Mouse (Mus musculus): ENCODE data around the gene Mmp12. TPM values are rescaled to one million over a fixed set of nuclear protein-coding genes. Genes with fewer than 3 reads are reported as not detected.
"Not testable (repeated sequence)": the region's sequence is repeated elsewhere in the genome, so short reads cannot be mapped to it uniquely, and the experiment has no call there.

The Mmp12 gene
- not detected in 2 replicates for polyA plus RNA-seq (2014; fragmentation: Nextera tagmentation; extraction: Ambion mirVana)

DNA sequence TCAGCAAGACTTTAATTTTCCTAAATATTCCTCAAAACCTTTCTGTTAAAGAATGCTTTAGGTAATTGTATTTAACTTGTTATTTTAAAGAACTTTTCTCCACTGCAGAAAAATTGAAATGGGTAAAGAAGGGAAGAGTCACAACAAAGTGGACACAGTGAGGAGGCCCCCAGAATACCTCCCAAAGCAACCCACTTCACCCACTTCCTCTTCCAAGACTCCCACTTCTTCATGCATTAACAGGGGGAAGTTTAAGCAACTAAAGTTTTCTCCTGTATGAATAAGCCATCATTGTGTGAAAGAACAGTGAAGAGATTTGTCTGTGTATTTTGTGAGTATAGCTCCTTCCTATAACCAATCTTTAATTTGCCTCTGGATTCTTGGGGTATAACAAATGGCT, at the start of gene Mmp12:
Mmp12 (plus strand) TSS at position 275 of the 400 bp plus-strand sequence.
- no peak within 1 kb of the TSS for H3K4me3 ChIP-seq (ENCODE audit: low read depth, low read length)
- no peak for ATAC-seq (ENCODE audit: insufficient number of reproducible peaks, insufficient read depth, low FRiP score, low read depth)
- no peak within 1 kb of the TSS for H3K27ac ChIP-seq (ENCODE audit: low read length)
- no peaks in the 10 kb centered on the region for H3K27me3 ChIP-seq (ENCODE audit: control insufficient read depth, insufficient read depth, low read length)
- no peak within 1 kb of the TSS for H3K9ac ChIP-seq (replicated peaks; ENCODE audit: low read depth, low read length)
- H3K36me3 ChIP-seq (ENCODE audit: control insufficient read depth, insufficient read depth, low read length), result no peaks in the 10 kb centered on the region
- no peak within 1 kb of the TSS for H3K4me2 ChIP-seq (replicated peaks; ENCODE audit: low read depth, low read length)
- H3K4me1 ChIP-seq (ENCODE audit: control insufficient read depth, insufficient read depth, low read length), result no peaks in the 10 kb centered on the region
- no peaks in the 10 kb centered on the region for H3K9me3 ChIP-seq (ENCODE audit: control insufficient read depth, low read depth, low read length)

GRCm38 (mm10) chr9:7331847-7332246, 12.3 kb upstream of the Mmp12 start:
- Histone ChIP-seq H3K4me1 (ENCODE audit: control insufficient read depth, insufficient read depth, low read length) (no peaks in the 10 kb centered on the region), H3K4me3 (ENCODE audit: low read depth, low read length) (no peak overlapping the region), H3K9ac (replicated peaks; ENCODE audit: low read depth, low read length) (no peak overlapping the region), H3K4me2 (replicated peaks; ENCODE audit: low read depth, low read length) (no peak overlapping the region), H3K36me3 (ENCODE audit: control insufficient read depth, insufficient read depth, low read length) (no peaks in the 10 kb centered on the region), H3K27ac (ENCODE audit: low read length) (no peak overlapping the region), H3K9me3 (ENCODE audit: control insufficient read depth, low read depth, low read length) (no peaks in the 10 kb centered on the region), H3K27me3 (ENCODE audit: control insufficient read depth, insufficient read depth, low read length) (no peaks in the 10 kb centered on the region)
- ATAC-seq (ENCODE audit: insufficient number of reproducible peaks, insufficient read depth, low FRiP score, low read depth), result no peak

DNA sequence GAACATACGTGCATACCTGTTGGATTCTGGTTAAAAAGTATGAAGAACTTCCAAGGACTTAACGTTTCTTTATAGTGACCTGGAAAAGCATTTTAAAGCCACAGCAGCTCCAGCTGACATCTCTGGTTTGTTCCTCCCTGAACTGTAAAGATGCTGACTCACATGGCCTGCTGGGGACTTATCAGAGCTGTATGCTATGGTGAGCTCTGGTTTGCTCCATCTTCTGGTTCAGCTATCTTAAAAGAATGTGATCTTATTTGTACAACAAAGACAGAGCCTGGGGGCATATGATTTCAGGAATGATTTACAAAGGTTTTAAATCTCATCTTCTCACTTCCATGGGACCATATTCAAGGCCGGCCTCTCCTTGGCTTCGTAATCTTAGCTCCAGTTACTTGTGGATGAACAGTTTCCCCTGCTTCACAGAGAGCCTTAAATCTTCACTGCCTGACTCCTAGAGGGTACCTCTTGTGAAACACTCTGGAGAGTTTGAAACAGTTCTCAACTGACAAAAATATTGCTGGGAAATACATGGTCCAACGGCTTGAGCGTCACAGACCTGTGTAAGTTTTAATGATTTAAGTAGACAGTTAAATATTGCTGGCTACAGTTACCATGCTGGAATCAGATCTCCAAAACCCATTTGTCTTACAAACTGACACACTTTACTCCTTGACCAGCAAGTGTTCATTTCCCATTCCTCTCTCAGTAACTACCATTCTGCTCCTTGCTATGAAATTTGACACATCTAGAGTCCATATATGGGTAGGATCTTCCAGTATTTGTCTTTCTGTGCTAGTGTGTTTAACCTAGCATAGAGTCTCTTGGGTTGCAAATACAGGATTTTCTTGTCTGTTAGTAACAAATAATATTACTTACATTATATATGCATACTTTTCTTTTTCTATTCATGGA, 8.2 kb upstream of the Mmp12 start:
- Histone ChIP-seq H3K4me1 (ENCODE audit: control insufficient read depth, insufficient read depth, low read length) (no peaks in the 10 kb centered on the region), H3K4me2 (replicated peaks; ENCODE audit: low read depth, low read length) (no peak overlapping the region), H3K9ac (replicated peaks; ENCODE audit: low read depth, low read length) (no peak overlapping the region), H3K9me3 (ENCODE audit: control insufficient read depth, low read depth, low read length) (no peaks in the 10 kb centered on the region), H3K4me3 (ENCODE audit: low read depth, low read length) (no peak overlapping the region), H3K27ac (ENCODE audit: low read length) (no peak overlapping the region), H3K36me3 (ENCODE audit: control insufficient read depth, insufficient read depth, low read length) (no peaks in the 10 kb centered on the region), H3K27me3 (ENCODE audit: control insufficient read depth, insufficient read depth, low read length) (no peaks in the 10 kb centered on the region)
- no peak for ATAC-seq (ENCODE audit: insufficient number of reproducible peaks, insufficient read depth, low FRiP score, low read depth)
- WGBS, result 76% methylated on average over 5 of the region's 6 CpGs

DNA sequence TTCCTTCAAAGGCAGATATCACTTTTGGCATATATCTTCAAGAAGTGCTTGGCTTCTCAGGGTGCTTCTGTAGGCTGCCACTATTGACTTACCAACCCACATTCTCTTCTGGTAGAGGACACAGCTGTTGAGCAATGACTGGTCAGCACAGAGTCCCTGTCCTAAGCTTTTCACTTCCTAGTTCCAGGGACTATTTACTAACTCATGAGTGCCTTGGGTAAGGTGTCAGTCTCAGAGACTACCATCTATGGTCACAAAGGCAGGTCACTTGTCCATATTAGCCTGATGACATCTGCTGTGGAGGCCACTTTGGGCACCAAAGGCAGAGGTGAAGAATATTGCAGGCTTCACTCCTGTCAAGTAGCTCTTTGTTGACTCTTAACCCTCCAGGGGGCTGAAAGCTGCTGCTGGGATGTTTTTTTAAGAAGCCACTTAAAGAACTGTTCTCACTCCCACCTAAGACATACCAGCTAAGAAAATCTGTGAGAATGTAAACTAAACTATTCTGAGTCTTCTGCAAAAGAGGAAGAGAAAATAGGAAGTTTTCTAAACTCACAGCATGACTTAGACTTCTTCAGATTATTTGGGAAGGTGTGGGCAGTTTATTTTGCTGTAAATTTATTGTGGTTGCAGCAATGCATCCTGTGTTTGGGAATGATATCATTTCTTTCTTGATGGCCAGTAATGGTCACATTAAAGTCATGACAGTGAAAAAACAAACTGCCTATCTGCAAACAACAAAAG, 7.3 kb upstream of the Mmp12 start:
- Histone ChIP-seq H3K4me2 (replicated peaks; ENCODE audit: low read depth, low read length) (no peak overlapping the region), H3K4me1 (ENCODE audit: control insufficient read depth, insufficient read depth, low read length) (no peaks in the 10 kb centered on the region), H3K27ac (ENCODE audit: low read length) (no peak overlapping the region), H3K27me3 (ENCODE audit: control insufficient read depth, insufficient read depth, low read length) (no peaks in the 10 kb centered on the region), H3K36me3 (ENCODE audit: control insufficient read depth, insufficient read depth, low read length) (no peaks in the 10 kb centered on the region), H3K9me3 (ENCODE audit: control insufficient read depth, low read depth, low read length) (no peaks in the 10 kb centered on the region), H3K4me3 (ENCODE audit: low read depth, low read length) (no peak overlapping the region), H3K9ac (replicated peaks; ENCODE audit: low read depth, low read length) (no peak overlapping the region)
- no peak for ATAC-seq (ENCODE audit: insufficient number of reproducible peaks, insufficient read depth, low FRiP score, low read depth)

GRCm38 (mm10) chr9:7345513-7345912, 1.3 kb downstream of the Mmp12 start:
- ATAC-seq (ENCODE audit: insufficient number of reproducible peaks, insufficient read depth, low FRiP score, low read depth), result no peak
- H3K9ac ChIP-seq (replicated peaks; ENCODE audit: low read depth, low read length), result no peak overlapping the region
- WGBS, result 87% methylated on average over 2 of the region's 2 CpGs

DNA sequence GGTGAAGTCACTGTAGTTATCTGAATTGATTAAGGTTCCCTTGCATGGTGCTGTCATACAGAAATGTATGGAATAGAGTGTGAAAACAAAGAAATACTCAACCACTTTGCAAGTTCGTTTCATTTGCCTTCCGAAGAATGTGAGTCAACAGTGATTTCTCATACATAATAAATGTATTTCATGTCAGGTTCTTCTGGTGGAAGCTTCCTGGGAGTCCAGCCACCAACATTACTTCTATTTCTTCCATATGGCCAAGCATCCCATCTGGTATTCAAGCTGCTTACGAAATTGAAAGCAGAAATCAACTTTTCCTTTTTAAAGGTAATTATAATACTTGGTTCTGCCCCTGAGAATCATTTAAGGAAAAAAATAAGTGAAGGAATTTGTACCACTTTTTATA, 10.4 kb downstream of the Mmp12 start:
- ATAC-seq (ENCODE audit: insufficient number of reproducible peaks, insufficient read depth, low FRiP score, low read depth), result no peak
- no peaks in the 10 kb centered on the region for H3K27me3 ChIP-seq (ENCODE audit: control insufficient read depth, insufficient read depth, low read length)
- no peaks in the 10 kb centered on the region for H3K4me1 ChIP-seq (ENCODE audit: control insufficient read depth, insufficient read depth, low read length)
- H3K36me3 ChIP-seq (ENCODE audit: control insufficient read depth, insufficient read depth, low read length), result no peaks in the 10 kb centered on the region
- H3K4me2 ChIP-seq (replicated peaks; ENCODE audit: low read depth, low read length), result no peak overlapping the region
- H3K4me3 ChIP-seq (ENCODE audit: low read depth, low read length), result no peak overlapping the region
- 84% methylated on average over 3 of the region's 3 CpGs for WGBS
- no peaks in the 10 kb centered on the region for H3K9me3 ChIP-seq (ENCODE audit: control insufficient read depth, low read depth, low read length)
- H3K9ac ChIP-seq (replicated peaks; ENCODE audit: low read depth, low read length), result no peak overlapping the region
- no peak overlapping the region for H3K27ac ChIP-seq (ENCODE audit: low read length)

More at GRCm38 (mm10) chr9:7345513-7345912, 1.3 kb downstream of the Mmp12 start:
- H3K4me1 ChIP-seq (ENCODE audit: control insufficient read depth, insufficient read depth, low read length), result no peaks in the 10 kb centered on the region
- H3K9me3 ChIP-seq (ENCODE audit: control insufficient read depth, low read depth, low read length), result no peaks in the 10 kb centered on the region
- no peak overlapping the region for H3K4me3 ChIP-seq (ENCODE audit: low read depth, low read length)
- no peaks in the 10 kb centered on the region for H3K36me3 ChIP-seq (ENCODE audit: control insufficient read depth, insufficient read depth, low read length)
- H3K4me2 ChIP-seq (replicated peaks; ENCODE audit: low read depth, low read length), result no peak overlapping the region
- H3K27me3 ChIP-seq (ENCODE audit: control insufficient read depth, insufficient read depth, low read length), result no peaks in the 10 kb centered on the region
- H3K27ac ChIP-seq (ENCODE audit: low read length), result no peak overlapping the region

DNA sequence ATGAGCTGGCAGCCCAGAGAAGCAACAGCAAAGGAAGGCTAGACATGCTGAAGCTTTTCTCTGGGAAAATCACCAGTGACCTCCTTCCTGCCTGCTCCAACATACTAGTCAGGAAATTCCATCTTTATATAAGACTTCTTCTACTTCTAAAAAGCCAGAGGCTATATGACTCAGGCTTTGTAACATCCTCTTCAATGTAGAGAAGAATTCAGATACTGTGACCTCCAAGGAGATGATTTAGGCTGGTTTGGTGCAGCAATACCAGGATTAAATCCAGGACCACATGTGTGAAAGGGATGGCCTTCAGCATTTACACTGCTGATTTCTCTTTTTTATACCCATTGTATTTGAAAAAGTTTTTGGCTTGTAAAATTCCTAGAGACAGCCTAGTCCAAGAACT, 43.8 kb downstream of the Mmp12 start, which contains the start of gene Mmp1b:
Mmp1b (minus strand) TSS at position 101 of the 400 bp plus-strand sequence.
- Histone ChIP-seq H3K9ac (replicated peaks; ENCODE audit: low read depth, low read length) (no peak within 1 kb of the TSS), H3K27ac (ENCODE audit: low read length) (no peak within 1 kb of the TSS), H3K4me2 (replicated peaks; ENCODE audit: low read depth, low read length) (no peak within 1 kb of the TSS), H3K9me3 (ENCODE audit: control insufficient read depth, low read depth, low read length) (no peaks in the 10 kb centered on the region), H3K4me1 (ENCODE audit: control insufficient read depth, insufficient read depth, low read length) (no peaks in the 10 kb centered on the region), H3K27me3 (ENCODE audit: control insufficient read depth, insufficient read depth, low read length) (no peaks in the 10 kb centered on the region), H3K36me3 (ENCODE audit: control insufficient read depth, insufficient read depth, low read length) (no peaks in the 10 kb centered on the region), H3K4me3 (ENCODE audit: low read depth, low read length) (no peak within 1 kb of the TSS)
- ATAC-seq (ENCODE audit: insufficient number of reproducible peaks, insufficient read depth, low FRiP score, low read depth), result no peak

DNA sequence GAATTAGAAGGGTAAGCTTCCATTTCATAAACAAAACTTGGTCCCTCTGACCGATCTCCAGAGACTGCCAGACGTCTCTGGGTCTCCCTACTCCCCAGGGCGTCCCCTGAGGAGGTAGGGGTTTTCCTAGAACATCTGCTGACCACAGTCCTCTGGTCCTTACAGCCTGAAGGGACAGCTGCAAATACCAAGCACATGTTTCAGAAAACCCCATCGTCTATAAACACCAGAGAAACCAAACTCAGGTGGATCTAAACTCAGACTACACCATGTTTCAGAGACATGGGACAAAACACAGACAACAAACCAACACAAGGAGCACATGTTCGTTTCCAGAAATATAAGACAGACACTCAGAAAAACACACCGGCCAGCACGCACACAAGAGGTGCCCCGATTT, 52.4 kb downstream of the Mmp12 start:
- not testable (repeated sequence) for H3K9me3 ChIP-seq (ENCODE audit: control insufficient read depth, low read depth, low read length); H3K27ac ChIP-seq (ENCODE audit: low read length); H3K4me3 ChIP-seq (ENCODE audit: low read depth, low read length); H3K27me3 ChIP-seq (ENCODE audit: control insufficient read depth, insufficient read depth, low read length); H3K36me3 ChIP-seq (ENCODE audit: control insufficient read depth, insufficient read depth, low read length); H3K9ac ChIP-seq (replicated peaks; ENCODE audit: low read depth, low read length); H3K4me1 ChIP-seq (ENCODE audit: control insufficient read depth, insufficient read depth, low read length); H3K4me2 ChIP-seq (replicated peaks; ENCODE audit: low read depth, low read length); ATAC-seq (ENCODE audit: insufficient number of reproducible peaks, insufficient read depth, low FRiP score, low read depth)
- 81% methylated on average over 8 of the region's 8 CpGs for WGBS
